Mouse (Mus musculus): ENCODE results near the gene Nlgn3.

DNA sequence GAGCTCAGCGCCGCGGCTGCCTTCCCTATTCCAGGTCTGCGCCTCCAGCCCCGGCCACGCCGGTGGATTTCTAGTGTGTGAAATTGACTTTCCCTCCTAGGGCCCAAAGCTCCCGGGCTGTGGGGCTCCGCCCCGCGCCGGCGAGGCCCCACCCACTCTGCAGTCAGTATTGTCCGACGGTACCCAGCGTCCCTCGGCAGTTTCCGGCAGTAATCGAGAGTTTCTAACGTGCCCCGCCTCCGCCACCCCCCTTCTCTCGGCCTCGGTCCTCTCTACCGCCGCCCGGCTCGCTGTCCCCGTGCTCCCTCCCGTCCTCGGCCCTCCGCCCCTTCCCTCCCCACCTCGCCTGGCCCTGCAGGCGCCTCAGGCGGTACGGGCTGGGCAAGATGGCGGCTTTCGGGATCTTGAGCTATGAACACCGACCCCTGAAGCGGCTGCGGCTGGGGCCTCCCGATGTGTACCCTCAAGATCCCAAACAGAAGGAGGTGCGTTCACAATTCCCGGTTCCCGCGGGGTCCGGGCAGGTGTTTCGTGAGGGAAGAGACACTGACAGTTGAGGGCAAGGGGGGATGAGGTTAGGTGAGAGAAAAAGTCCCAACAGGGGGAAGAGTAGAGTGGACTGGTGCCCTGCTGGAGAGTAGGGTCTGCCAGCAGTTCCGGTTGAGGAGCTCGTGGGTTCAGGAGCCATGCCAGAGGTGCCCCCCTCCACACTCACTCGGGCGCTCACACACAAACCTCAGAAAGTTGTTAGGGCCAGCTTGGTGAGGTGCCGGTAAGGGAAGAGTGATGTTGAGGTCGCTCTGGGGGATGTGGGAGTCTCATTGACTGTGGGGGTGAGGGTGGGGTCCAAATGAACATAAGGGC lies 24.9 kb upstream of the Nlgn3 start, which contains the start of gene Med12:
- TF ChIP-seq CTCF (IDR thresholded peaks at IDR 0.05; ENCODE audit: insufficient read depth, low read depth, low read length): no peak
- TF ChIP-seq POLR2A (IDR thresholded peaks at IDR 0.05; ENCODE audit: insufficient read depth, low read depth, low read length): no peak
